Mouse (Mus musculus): ENCODE measurements at regions not wholly inside any gene's neighbourhood (a gene's known extent, or its start where the extent isn't known, plus 50 kb on each side); places are given as distances from the start of the nearest gene placed in this dataset.

DNA sequence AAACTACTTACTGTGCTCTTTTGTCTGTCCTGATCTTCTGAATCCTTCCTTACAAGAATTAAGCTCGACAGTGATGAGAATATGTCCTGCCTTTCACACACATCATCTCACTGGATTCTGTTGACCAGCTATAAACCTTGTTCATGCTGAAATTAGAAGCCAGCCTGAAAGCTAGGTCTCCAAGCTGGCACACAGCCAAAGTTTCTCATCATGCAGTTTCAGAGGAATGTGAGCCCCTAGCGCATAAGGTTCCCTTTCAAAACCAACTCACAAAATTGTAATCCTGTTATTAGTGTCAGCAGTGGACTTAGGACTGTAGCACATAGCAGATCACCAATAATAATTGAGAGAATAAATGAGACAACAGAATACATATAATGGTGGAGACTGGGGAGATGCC, 319.0 kb upstream of the Pappa start:
- in situ Hi-C loops (cut with MboI; ENCODE audit: low sequenced_read_pairs) = no loop called here

DNA sequence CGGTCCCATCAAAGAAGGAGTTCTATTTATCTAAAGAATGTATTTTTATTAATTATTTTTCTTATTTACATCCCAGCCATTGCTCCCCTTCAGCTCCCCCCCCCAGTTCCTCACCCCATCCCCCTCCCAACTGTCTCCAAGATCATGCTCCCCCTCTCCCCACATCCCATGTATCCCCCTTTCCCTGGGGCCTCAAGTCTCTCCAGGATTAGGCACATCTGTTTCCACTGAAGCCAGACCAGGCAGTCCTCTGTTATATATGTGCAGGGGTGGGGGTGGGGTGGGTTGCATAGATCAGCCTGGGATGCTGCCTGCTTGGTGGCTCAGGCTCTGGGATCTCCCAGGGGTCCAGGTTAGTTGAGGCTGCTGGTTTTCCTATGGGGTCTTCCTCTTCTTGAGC, 316.8 kb upstream of the Pappa start:
- in situ Hi-C loops (cut with MboI; ENCODE audit: low sequenced_read_pairs) = no loop called here

DNA sequence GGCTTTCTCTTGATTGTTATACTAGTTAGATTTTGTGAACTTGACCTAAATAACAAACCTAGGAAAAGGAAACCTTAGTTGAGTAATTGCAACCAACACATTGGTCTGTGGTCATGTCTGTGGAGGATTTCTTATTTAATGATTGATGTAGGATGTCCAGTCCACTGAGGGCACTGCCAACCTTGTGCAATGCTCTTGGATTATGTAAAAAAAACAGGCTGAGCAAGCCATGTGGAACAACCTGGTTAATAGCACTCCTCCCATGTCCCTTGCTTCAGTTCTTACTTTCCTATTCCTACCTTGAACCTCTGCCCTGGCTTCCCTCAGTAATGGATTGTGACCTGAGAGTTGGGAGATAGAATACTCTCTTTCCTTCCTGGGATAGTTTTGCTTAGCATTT, 312.0 kb upstream of the Pappa start:
- in situ Hi-C loops (cut with MboI; ENCODE audit: low sequenced_read_pairs) = no loop called here

DNA sequence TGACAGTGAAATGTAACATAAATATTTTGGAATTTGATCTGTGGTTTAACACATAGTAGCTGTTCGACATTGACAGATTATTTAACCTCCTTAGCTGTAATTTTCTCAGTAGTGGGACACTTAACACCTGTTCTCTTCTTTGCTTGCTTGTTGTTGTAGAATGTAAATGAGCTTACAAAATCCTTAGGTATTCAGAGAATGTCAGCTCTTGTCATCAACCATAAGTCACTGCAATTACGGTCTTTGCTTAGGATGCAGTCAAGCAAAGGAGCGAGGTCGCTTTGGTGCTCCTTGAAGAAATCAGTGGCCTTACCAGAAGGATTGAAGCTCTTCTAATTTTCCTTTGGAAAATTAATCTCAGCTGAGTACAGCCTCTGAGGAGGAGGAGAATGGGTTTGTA, 311.2 kb upstream of the Pappa start:
- in situ Hi-C loops (cut with MboI; ENCODE audit: low sequenced_read_pairs) = no loop called here

DNA sequence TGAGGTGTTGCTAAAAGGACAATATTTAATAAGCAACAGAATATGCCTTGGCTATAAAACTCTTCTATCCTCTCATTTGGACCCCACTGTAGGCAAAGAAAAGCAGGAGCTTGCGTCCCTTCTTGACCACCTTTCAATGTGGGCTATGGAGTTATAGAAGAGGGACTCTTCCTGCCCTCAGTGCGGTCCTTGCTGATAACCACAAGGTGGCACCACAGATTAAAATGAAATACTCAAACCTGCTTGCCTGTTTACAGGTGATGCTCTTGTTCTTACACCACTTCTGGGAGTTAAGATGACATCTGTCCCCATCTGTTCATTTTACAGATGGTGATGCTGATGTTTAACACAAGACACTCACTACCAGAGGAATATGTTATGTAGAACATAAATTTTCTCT, 291.1 kb upstream of the Pappa start:
- in situ Hi-C loops (cut with MboI; ENCODE audit: low sequenced_read_pairs) = loop anchor here (25.0 kb wide), 1 partner anchor 754 kb away; no protein-coding TSS in a partner anchor

DNA sequence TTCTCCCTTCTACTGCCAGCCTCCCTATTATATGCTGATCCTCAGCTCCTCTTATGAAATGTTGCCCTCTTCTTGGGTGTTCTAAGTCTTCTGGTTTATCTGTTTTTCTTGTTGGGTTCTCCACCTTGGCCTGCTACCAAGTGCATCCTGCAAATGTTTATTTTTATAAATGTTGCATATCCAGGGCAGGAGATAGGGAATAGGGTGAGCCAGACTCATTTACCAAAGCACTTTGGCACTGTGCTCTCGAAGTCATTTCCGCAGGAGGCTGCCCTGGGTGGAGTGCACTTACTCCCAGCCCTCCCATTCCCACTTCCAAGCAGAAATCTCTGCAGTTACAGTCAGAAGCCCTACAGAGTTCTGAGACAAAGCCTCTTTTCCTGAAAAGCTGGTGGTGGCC, 249.5 kb upstream of the Pappa start:
- in situ Hi-C loops (cut with MboI; ENCODE audit: low sequenced_read_pairs) = no loop called here

DNA sequence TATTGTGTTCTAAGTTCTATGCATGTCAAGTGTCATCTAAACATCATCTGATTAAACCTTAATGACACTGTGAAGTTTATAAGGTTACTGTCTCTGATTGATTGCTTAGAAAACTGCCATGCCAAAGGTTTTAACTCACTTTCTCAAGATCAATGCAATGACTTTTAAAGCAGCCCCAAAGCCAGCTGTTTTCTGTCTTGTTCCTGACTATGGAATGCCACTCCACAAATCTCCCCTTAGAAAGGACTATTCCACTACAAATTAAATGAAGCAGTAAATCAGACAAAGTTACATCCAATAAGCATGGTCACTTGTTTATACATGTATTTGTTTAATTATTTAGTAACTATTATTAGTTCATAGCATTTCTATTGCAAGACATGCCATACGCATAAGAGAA, 247.1 kb upstream of the Pappa start:
- in situ Hi-C loops (cut with MboI; ENCODE audit: low sequenced_read_pairs) = no loop called here

DNA sequence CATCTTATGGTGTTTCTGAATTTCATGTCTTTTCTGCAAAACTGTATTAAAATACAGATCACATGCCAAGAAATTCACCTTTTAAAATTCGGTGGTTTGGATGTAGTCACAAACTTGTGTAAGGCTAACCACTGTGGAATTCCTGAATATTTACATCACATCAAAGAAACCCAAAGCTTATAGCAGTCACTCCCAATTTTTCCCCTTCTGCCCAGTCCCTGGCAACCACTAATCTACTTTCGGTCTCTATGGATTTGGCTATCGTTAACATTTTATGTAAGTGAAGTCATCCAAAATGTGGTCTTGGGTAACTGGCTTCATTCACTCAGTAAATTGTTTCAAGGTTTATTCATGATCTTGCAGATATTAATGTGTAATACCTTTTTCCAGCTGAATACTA, 226.0 kb upstream of the Pappa start:
- in situ Hi-C loops (cut with MboI; ENCODE audit: low sequenced_read_pairs) = no loop called here

DNA sequence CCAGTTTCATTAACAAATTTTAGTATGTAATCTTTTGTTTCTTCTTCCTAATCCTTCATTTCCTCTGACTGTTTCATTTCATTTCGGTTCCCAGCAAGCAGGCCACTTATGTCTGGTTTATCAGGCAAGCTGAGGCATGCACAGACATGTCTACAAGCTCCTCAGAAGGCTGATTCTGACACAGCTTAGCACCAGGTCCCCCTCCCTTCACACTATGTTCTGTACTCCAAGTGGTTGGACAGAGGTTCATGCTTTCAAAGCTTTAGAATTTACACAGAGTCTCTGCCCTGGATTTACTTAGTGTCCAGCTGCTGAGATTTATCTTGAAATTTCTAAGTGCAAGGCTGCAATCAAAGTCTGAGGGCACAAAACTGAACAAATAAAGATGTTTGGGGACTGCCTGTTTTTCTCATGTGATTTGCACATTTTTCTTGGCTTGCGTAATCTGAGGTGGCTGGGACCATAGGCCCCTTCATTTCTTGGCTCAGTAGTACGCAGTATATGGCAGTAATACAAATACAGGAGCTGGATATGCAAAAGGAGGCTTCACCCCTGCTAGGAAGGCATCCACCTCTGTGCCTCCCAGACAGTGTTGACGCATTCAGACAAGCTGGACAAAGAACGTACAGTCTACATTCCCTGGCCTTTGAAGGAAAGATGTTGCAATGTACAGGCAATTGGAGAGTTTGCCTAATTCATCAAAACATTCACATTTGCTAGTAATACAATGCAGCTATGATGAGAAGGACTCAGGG, 222.7 kb upstream of the Pappa start:
- in situ Hi-C loops (cut with MboI; ENCODE audit: low sequenced_read_pairs) = no loop called here

DNA sequence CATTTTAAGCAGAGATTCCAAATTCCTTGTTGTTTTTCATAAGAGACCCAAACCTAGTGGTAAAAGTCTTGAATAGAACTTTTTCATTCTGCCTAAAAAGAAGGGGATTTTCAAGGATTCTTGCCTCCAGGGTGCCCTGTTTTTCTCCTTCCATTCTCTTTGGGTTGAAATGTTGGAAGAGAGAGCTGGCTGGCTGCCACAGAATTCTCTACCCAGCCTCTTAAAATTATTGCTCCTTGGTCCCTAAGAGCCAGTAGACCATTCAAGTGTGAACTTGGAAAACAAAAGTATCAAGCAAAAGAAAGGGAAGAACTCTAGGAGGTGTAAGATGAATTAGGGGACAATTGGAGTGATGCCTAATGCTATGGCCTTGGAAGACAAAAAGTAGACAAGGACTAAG, 200.2 kb upstream of the Pappa start:
- in situ Hi-C loops (cut with MboI; ENCODE audit: low sequenced_read_pairs) = no loop called here

DNA sequence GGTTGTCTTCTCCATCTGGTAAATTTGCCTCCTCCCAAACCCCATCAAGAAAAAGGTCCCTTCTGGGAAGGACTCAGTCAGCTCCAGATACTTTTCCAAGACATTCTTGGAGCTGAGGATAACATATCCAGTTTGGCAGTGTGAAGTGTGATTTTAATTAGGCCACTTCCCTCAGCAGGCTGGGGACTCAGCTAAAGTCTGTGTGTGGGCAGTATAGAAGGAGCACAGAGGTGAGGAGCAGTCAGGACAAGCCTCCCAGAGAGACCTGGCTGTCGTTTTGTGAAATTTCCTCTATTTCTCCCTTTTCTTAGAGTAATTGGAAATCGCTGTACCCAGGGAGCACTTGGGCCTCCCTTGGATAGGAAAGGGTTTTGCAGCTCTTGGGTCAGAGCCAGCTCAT, 195.4 kb upstream of the Pappa start:
- in situ Hi-C loops (cut with MboI; ENCODE audit: low sequenced_read_pairs) = no loop called here

DNA sequence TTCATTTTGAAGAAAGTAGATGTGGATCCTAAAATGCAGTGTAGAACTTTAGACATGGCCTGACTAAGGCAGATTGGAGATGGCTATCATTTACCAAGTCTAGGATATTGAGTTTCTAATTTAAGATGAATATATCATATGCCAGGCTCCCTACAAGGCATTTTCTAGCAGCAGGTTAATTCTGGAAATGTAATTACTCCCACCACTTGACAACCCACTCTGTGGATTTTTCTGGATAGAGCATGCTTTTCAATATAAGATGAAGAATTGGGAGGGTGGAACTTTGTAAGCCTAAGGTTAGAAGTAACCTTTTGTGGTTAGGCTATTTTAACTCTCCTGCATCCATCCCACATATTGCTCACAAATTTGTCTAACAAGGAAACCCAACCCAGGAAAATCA, 178.4 kb upstream of the Pappa start:
- in situ Hi-C loops (cut with MboI; ENCODE audit: low sequenced_read_pairs) = no loop called here

DNA sequence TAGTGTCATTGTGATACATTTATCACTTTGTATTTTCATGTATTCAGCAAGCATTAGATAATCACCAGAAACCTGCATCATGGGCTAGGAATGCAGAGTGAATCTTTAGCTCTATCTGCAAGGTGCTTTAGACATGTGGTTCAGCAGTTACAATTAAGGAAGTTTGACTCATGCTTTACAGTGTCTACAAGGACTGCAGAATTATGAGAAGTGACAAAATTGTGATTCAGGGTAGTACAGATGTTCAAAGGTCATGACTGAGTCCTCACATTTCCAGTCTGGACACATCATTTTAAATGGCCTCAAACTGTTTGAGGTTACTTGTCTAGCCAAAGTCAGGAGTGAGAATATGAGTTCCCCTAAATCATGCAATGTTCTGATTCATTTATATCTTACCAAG, 171.3 kb upstream of the Pappa start:
- in situ Hi-C loops (cut with MboI; ENCODE audit: low sequenced_read_pairs) = no loop called here

DNA sequence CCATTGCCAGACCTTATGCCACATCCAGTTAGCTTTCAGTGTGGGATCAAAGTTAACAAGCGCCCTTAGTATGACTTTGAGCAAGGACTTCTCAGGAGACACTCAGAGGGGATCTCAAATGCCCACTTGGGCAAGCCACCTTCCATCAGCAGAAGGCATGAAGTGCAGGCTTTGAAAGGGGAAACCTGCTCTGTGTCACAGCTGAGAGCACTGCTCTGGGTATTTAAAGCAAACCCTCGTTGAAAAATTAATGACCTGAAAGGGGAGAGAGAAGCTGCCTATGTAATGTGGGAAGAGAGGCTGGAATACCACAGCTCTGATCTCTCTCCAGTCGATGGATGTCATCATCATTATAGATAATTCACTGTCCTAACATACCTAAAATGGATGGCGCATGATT, 165.1 kb upstream of the Pappa start:
- in situ Hi-C loops (cut with MboI; ENCODE audit: low sequenced_read_pairs) = no loop called here

DNA sequence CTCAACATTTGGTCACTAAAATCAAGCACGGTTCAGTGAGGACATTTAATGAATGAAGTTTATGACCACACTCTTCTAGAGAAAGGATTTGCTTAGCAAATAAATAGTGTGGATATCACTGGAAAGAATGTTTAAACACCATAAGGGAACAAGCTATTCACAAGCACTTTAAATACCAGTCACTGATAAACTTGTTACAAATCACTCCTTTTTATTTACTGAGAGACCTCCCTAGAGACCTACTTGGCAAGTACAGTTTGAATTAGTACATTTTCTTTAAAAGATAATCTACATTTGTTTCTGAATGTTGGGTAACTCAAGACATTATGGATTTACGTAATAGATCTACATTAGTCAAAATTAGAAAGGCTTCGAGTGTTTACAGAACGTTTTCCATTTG, 162.2 kb upstream of the Pappa start:
- in situ Hi-C loops (cut with MboI; ENCODE audit: low sequenced_read_pairs) = no loop called here
